Mouse (Mus musculus) forebrain, postnatal 0 days (tissue): ENCODE results near the gene Tmem18. TPM values are rescaled to one million over a fixed set of nuclear protein-coding genes. Genes with fewer than 3 reads are reported as not detected.

ENCODE experiments used
- ATAC-seq: fragments of 200-750 bp; cut with Nextera tagmentation; 2 replicates; pipeline ENCODE4 v1.8.0; 2017; ENCODE audit warnings: mild to moderate bottlenecking, moderate library complexity
- DNase-seq: peaks from one replicate; pipeline ENCODE4 v3.0.0-alpha.2; 2015
- H3K27ac ChIP-seq: fragments of 300-500 bp; sonication (generic); 2 replicates; pipeline ENCODE4 v1.5.1; 2014; ENCODE audit warnings: low read depth, mild to moderate bottlenecking, antibody characterized with exemption, low read length, moderate library complexity, mixed read lengths
- H3K27me3 ChIP-seq: fragments of 300-500 bp; sonication (generic); 2 replicates; pipeline ENCODE4 v1.6.1; 2014; ENCODE audit warnings: mild to moderate bottlenecking, low read length, mixed read lengths; ENCODE audit not compliant: insufficient read depth
- H3K36me3 ChIP-seq: fragments of 300-500 bp; sonication (generic); 2 replicates; pipeline ENCODE4 v1.6.1; 2014; ENCODE audit warnings: mild to moderate bottlenecking, moderate library complexity; ENCODE audit not compliant: insufficient read depth
- H3K4me1 ChIP-seq: fragments of 300-500 bp; sonication (generic); 2 replicates; pipeline ENCODE4 v1.6.1; 2014; ENCODE audit warnings: antibody characterized with exemption; ENCODE audit not compliant: insufficient read depth
- H3K4me2 ChIP-seq: fragments of 300-500 bp; sonication (generic); 2 replicates; pipeline ENCODE4 v1.6.1; 2014; ENCODE audit warnings: low read depth, mild to moderate bottlenecking, moderate library complexity
- H3K4me3 ChIP-seq: fragments of 300-500 bp; sonication (generic); 2 replicates; pipeline ENCODE4 v1.5.1; 2014; ENCODE audit warnings: low read depth, low read length, mixed read lengths
- H3K9ac ChIP-seq: fragments of 300-500 bp; sonication (generic); 2 replicates; pipeline ENCODE4 v1.6.1; 2014; ENCODE audit warnings: mild to moderate bottlenecking
- H3K9me3 ChIP-seq: fragments of 300-500 bp; sonication (generic); 2 replicates; pipeline ENCODE4 v1.6.1; 2016; ENCODE audit warnings: low read length
- CTCF ChIP-seq: sonication (generic); IDR thresholded peaks from 2 replicates; pipeline ENCODE4 v1.5.1; 2016; ENCODE audit warnings: antibody characterized with exemption, control low read depth, low read depth
- WGBS: fragments of 180-500 bp; shearing (Covaris S2); extraction: QIAGEN DNeasy Blood & Tissue Kit; methylation state at CpG from one replicate; pipeline ENCODE4 v1.1.7; 2014; 5-methylcytosine and 5-hydroxymethylcytosine counted together
- microRNA-seq, 2 experiments: library from miRNA; unstranded; fragments of <30 nt; microRNA quantifications; one replicate each; pipeline ENCODE4; 2016
- polyA plus RNA-seq: library from polyadenylated mRNA; unstranded; fragments of >200 nt; fragmentation: Nextera tagmentation; extraction: Ambion mirVana; gene quantifications from 2 replicates; pipeline ENCODE4 v1.2.1, GENCODE M21; 2015
- total RNA-seq: library from RNA; depleted of rRNA; stranded (reverse); fragments of >200 nt; gene quantifications from 2 replicates; pipeline ENCODE4 v1.2.3, GENCODE M21; 2014; rRNA removed

Tmem18 gene
- total and polyA plus RNA-seq, 2 experiments from 2014 or later = 38.1 to 47.8 TPM

DNA sequence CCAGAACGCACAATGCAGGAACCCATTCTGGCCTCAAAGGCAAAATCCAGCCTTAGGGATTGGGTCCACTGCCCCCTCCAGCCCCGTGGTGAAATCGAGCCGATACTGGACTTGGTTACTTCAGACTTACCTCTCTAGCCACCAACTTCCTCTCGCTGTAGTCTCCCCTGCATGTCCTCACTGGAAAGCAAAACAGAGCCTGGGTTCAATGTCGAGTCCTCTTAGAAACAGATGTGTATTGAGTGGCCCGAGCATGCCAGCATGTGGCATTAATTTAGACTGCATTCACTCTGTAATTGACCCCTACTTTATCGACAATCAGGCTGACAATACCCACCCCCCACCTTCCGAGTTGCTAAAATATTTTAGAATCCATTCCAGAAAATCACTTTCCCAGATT, 19.8 kb downstream of the Tmem18 start:
- no peak for TF ChIP-seq CTCF
- Histone ChIP-seq H3K9me3 (no peaks in the 10 kb centered on the region), H3K4me1 (no peaks in the 10 kb centered on the region), H3K9ac (no peak overlapping the region), H3K4me3 (no peak overlapping the region), H3K4me2 (no peak overlapping the region), H3K27ac (no peak overlapping the region), H3K27me3 (no peaks in the 10 kb centered on the region), H3K36me3 (no peaks in the 10 kb centered on the region)
- DNase-seq = no peak
- ATAC-seq = no peak
- 48% methylated on average over 9 of the region's 9 CpGs for WGBS

DNA sequence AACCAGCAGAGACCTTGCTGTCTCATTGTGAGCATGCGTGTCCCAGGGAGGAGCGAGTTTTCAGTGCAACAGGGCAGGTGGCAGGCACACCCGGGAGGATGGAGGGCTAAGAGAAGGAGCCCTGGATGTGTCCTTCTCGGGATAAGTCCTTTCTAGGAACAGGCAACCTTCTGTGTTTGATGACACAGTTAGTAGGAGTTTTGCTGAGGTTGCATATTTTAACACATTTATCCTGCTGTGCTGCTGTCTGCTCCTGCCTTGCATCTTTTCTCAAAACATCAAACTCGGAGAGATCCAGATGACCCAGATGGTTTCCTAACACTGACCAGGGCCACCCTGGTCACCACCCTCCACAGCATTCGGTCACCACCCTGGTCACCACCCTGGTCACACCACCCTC, 20.6 kb downstream of the Tmem18 start:
- no peak for ATAC-seq
- no peaks in the 10 kb centered on the region for H3K27me3 ChIP-seq
- no peak overlapping the region for H3K4me2 ChIP-seq
- no peak for TF ChIP-seq CTCF
- H3K27ac ChIP-seq = no peak overlapping the region
- no peak for DNase-seq
- WGBS = 71% methylated on average over 6 of the region's 6 CpGs
- no peaks in the 10 kb centered on the region for H3K9me3 ChIP-seq
- no peaks in the 10 kb centered on the region for H3K4me1 ChIP-seq
- no peak overlapping the region for H3K9ac ChIP-seq
- H3K4me3 ChIP-seq = no peak overlapping the region
- H3K36me3 ChIP-seq = no peaks in the 10 kb centered on the region

GRCm38 (mm10) chr12:30605941-30606340, 21.7 kb downstream of the Tmem18 start:
- 94% methylated on average over 6 of the region's 6 CpGs for WGBS
- TF ChIP-seq CTCF = no peak
- no peak for ATAC-seq

GRCm38 (mm10) chr12:30606743-30607142, 22.5 kb downstream of the Tmem18 start:
- DNase-seq (no peak), ATAC-seq (peak; percentile 47)
- H3K4me2 ChIP-seq = no peak overlapping the region
- H3K27ac ChIP-seq = no peak overlapping the region
- H3K27me3 ChIP-seq = no peaks in the 10 kb centered on the region
- no peak overlapping the region for H3K4me3 ChIP-seq
- no peaks in the 10 kb centered on the region for H3K36me3 ChIP-seq
- H3K4me1 ChIP-seq = no peaks in the 10 kb centered on the region
- TF ChIP-seq CTCF = no peak
- no peaks in the 10 kb centered on the region for H3K9me3 ChIP-seq
- no peak overlapping the region for H3K9ac ChIP-seq
- 60% methylated on average over 8 of the region's 8 CpGs for WGBS

More at GRCm38 (mm10) chr12:30605941-30606340, 21.7 kb downstream of the Tmem18 start:
- Histone ChIP-seq H3K9ac (no peak overlapping the region), H3K4me3 (no peak overlapping the region), H3K4me2 (no peak overlapping the region), H3K27ac (no peak overlapping the region), H3K9me3 (no peaks in the 10 kb centered on the region), H3K36me3 (no peaks in the 10 kb centered on the region), H3K4me1 (no peaks in the 10 kb centered on the region), H3K27me3 (no peaks in the 10 kb centered on the region)
- DNase-seq = no peak

GRCm38 (mm10) chr12:30618425-30618824, 34.2 kb downstream of the Tmem18 start:
- H3K27ac ChIP-seq = no peak overlapping the region
- no peak overlapping the region for H3K4me2 ChIP-seq
- H3K9ac ChIP-seq = no peak overlapping the region
- DNase-seq (no peak), ATAC-seq (no peak)
- no peak overlapping the region for H3K4me3 ChIP-seq
- TF ChIP-seq CTCF = no peak
- 64% methylated on average over 8 of the region's 8 CpGs for WGBS
- no peaks in the 10 kb centered on the region for H3K4me1 ChIP-seq
- H3K9me3 ChIP-seq = no peaks in the 10 kb centered on the region
- no peaks in the 10 kb centered on the region for H3K27me3 ChIP-seq
- no peaks in the 10 kb centered on the region for H3K36me3 ChIP-seq

GRCm38 (mm10) chr12:30628466-30628865, 44.2 kb downstream of the Tmem18 start:
- no peaks in the 10 kb centered on the region for H3K9me3 ChIP-seq
- TF ChIP-seq CTCF = no peak
- no peak for ATAC-seq
- H3K27me3 ChIP-seq = no peaks in the 10 kb centered on the region
- H3K9ac ChIP-seq = no peak overlapping the region
- WGBS = 75% methylated on average over 5 of the region's 5 CpGs
- H3K27ac ChIP-seq = no peak overlapping the region
- no peaks in the 10 kb centered on the region for H3K36me3 ChIP-seq
- no peaks in the 10 kb centered on the region for H3K4me1 ChIP-seq
- no peak for DNase-seq
- H3K4me3 ChIP-seq = no peak overlapping the region
- no peak overlapping the region for H3K4me2 ChIP-seq

DNA sequence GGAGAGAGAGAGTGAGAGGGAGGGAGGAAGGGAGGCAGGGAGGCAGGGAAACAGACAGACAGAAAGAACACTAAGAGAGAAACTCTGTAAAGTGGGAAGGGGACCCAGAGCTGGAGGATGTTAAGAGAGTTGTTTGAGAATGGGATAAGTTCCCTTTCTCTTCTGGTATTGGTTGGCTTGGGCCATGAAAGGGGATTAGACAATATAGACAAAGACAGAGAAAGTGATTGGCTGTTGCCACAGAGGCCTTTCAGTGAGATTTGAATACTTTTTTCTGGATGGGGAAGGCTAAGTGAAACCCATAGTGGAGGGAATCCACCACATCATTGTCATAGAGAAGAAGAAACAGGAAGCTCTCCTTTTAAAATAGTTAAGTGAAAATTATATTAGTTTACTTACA, 50.3 kb downstream of the Tmem18 start:
- Histone ChIP-seq H3K9me3 (no peaks in the 10 kb centered on the region), H3K27me3 (no peaks in the 10 kb centered on the region), H3K27ac (no peak overlapping the region), H3K4me2 (no peak overlapping the region), H3K4me3 (no peak overlapping the region), H3K4me1 (no peaks in the 10 kb centered on the region), H3K36me3 (no peaks in the 10 kb centered on the region), H3K9ac (no peak overlapping the region)
- DNase-seq = no peak
- TF ChIP-seq CTCF = no peak
- ATAC-seq = no peak

Small RNA genes lying within 50 kb of the gene (microRNA-seq; reads per million reads assigned to microRNA genes)
- 0 reads per million in 2 experiments for gene Gm25243

Other genes starting within 250 kb of the Tmem18 start
- gene Sntg2, start 211.1 kb upstream of the Tmem18 start, total RNA-seq = 5.1 and 7.1 TPM in 2 replicates
- 2.9 and 4.6 TPM in 2 replicates for gene Sntg2, start 211.1 kb upstream of the Tmem18 start, polyA plus RNA-seq